Mouse (Mus musculus) fibroblast of lung, adult 2 months (primary cell): ENCODE measurements around the gene Dusp10.

Source experiments
- DNase-seq: peaks from one replicate; pipeline ENCODE4 v3.0.0-alpha.2; 2011; ENCODE audit warnings: low read depth

The Dusp10 gene

GRCm38 (mm10) chr1:184100927-184101749 is 88.0 kb downstream of the Dusp10 start:
- no peak for DNase-seq

GRCm38 (mm10) chr1:184101750-184102046 is 88.6 kb downstream of the Dusp10 start:
- DNase-seq = no peak

DNA sequence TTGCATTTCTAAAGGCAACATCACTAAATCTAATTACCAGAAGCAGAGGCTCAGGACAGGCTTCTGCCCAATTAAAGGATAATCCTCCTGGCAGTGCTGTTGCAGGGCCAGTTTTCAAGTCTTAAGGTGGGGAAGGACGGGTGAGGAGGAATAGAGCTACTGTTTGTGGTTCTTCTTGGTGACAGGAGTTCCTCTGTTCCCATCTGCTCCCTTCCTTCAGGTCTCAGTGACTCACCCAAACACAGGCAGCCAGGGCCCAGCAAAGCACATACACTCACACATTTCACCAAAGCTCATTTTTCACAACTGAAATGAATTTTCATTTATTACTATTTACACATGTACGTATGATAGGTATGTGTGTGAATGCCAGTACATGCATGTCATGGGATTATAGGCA is 93.7 kb downstream of the Dusp10 start:
- no peak for DNase-seq

- no peak for DNase-seq
Observed at GRCm38 (mm10) chr1:184107448-184107847, 94.3 kb downstream of the Dusp10 start.

DNA sequence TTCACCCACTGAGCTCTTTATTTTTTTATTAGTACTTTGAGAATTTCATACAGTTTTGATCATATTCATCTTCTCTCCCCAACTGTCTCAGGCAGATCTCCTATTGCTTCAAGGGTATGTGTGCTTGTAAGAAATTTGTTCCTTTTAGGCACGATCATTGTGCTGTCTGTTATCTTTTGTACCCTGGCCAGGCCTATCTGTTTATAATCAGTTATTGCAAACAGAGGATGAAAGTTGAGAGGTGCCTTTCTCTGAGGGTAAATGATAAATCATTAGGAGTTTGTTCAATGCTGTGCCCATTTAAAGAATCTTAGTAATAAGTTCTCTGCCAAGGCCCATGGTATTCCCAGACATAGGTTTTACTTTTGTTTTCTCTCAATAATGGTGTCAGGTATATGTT is 95.2 kb downstream of the Dusp10 start:
- DNase-seq = no peak

DNA sequence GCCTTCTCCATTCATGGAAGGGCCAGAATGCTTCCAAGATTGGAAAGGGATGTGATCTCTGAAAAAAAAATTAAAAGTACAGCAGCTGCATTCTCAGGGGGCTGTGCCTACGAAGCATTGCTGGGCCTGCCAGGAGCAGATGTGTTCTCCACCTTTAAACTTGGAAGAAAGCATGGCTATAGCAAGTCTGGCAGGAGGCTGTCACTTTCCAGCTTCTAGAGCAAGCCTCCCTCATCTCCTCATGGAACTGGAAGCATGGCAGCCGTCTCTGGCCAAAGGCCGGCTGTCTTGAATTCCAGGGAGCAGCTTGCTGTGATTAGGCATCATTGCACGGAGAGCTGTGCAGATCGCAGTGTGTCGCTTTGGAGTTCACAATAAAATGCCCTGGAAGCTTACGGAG is 104.5 kb downstream of the Dusp10 start:
- DNase-seq = no peak

- DNase-seq = no peak
Observed at GRCm38 (mm10) chr1:184117991-184118390, 104.9 kb downstream of the Dusp10 start.

- no peak for DNase-seq
Observed at GRCm38 (mm10) chr1:184118586-184118985, 105.5 kb downstream of the Dusp10 start.
